Mouse (Mus musculus): ENCODE measurements at regions not wholly inside any gene's neighbourhood (a gene's known extent, or its start where the extent isn't known, plus 50 kb on each side); places are given as distances from the start of the nearest gene placed in this dataset.

DNA sequence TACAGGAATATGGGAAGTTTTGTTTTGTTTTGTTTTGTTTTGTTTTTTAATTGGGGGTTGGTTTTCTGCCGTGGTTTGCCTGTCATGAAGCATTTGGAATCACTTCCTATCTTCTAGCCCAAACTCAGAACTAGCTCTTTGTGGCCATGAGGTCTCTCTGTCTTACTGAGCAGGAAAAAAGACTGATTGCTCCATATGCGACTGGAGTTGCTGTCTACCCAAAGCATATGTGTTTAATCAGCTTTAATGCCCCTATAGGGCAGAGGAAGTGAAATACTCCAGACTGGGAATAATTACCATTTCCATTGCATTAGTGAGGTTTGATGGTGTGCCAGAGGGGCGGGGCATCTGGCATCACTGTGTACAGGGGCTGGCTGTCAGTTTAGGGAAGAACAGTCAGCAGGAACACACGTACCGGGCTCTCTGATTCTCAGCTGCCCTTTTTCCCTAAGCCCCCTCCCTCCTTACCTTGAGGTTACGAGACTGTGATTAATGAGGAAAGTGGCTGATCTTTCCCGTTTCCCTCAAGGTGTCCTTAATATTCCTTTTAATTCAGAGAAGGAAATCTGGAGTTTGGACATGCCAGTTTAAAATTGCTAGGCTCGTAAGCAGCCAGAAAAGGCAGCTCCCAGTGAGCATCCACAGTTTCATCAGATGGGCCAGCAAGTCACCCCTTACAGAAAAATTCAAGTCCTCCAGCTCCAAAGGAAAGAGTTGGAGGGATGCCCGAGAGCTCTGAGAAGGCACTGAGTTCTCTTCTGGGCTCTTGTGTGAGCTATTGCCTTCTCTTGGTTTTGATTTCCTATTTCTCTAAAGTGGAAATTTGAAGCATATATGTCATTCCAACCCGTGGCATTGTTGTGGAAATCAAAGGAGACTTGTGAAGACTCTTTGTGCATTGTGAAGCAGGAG, 2482.1 kb upstream of the 5930422O12Rik start:
- DNase-seq (ENCODE audit: low spot score), result no peak

GRCm38 (mm10) chr8:30952818-30953217, 2475.7 kb upstream of the 5930422O12Rik start:
- DNase-seq (ENCODE audit: low spot score), result no peak

GRCm38 (mm10) chr8:30959436-30960180, 2468.9 kb upstream of the 5930422O12Rik start:
- no peak for DNase-seq (ENCODE audit: low spot score)

DNA sequence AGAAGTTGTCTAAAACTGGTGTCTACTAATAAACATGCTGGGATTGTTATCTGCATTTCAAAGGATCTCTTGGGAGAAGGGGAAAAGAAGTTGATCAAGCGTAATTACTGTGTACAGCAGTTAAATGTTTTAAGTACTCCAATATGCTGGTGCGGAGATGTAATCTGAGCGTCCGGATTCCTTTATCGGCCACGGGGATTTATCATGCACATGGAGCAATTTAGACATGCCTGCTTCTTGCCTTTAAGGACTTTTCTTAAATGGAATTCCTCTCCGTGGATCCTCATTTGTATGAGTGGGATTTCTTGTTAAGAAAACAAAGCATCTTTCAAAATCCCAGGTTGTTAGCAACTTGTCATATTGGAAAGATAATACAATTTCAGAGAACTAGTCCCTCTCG, 2468.0 kb upstream of the 5930422O12Rik start:
- DNase-seq (ENCODE audit: low spot score), result no peak

DNA sequence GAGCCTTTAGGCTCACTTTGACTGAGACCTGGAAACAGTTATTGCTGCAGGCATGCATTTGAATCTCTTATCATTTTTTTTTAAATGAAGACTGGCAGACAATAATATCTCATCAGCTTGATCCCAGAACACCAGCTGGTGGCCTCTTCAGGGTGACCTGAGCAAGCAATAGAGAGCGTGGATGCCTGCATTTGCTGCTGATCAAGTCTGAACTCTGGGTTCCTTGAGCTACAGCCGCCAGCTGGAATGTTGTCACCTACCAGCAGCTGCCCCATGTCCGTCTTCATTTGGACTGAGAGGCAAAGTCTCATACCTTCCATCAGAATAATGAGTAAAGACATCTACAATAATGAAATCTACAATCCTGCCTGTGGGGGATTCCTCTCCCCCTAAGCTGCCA, 2466.3 kb upstream of the 5930422O12Rik start:
- no peak for DNase-seq (ENCODE audit: low spot score)

DNA sequence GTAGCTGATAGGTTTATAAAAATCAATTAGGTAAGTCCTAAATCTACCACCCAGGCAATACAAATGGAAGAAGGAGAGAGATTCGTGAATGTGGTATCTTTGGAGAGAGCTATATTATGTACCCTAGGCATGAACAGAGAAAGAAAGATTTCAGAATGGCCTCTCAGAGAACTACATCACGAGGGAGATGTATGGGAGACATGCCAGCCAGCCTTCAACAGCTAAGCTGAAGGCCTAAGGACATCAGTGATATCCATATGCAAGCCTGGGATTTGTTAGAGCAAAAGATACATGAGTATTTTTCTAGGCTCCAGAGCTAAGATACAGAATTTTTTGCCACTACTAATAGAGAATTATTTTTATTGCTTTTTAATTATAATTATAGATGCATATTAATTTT, 2445.7 kb upstream of the 5930422O12Rik start:
- no peak for DNase-seq (ENCODE audit: low spot score)

GRCm38 (mm10) chr8:30988051-30988450, 2440.5 kb upstream of the 5930422O12Rik start:
- no peak for DNase-seq (ENCODE audit: low spot score)

GRCm38 (mm10) chr8:30998657-30999056, 2429.9 kb upstream of the 5930422O12Rik start:
- DNase-seq (ENCODE audit: low spot score), result no peak

- no peak for DNase-seq (ENCODE audit: low spot score)
Measured at GRCm38 (mm10) chr8:31000120-31000519, 2428.4 kb upstream of the 5930422O12Rik start.

DNA sequence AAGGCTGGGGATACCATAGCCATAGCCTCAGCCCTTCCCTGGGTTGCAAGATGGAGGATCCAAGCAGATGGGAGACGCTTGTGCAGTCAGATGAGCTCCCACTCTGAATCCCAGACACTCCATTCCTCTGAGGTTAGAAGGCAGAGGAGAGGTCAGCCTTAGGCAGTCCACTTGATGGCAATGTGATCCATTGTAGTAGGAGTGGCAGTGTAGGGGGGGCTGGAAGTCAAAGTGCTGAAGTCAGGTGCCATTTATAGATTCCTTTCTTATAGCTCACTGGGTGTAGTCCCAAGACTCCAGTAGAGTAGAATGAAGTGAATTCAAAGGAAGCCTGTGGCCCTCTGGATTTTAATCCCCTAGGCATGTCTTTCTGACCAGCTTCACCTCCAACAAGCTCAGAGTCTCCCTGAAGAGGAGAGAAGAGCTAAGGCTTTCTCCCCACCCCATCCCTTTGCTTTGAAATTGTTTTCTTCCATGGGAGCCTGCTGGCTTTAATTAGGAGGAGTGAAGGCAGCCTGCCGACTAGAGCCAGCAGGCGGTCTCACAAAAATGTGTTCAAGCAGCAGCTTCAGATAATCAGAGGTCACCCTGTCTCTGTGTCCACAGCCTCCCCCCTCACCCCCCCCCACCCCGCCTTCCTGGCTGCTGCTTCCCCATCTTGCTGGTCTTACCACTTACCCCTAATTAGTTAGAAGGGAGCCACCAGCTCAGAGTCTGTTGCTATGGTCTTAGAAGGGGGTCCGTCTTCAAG, 2426.4 kb upstream of the 5930422O12Rik start:
- DNase-seq (ENCODE audit: low spot score), result no peak

DNA sequence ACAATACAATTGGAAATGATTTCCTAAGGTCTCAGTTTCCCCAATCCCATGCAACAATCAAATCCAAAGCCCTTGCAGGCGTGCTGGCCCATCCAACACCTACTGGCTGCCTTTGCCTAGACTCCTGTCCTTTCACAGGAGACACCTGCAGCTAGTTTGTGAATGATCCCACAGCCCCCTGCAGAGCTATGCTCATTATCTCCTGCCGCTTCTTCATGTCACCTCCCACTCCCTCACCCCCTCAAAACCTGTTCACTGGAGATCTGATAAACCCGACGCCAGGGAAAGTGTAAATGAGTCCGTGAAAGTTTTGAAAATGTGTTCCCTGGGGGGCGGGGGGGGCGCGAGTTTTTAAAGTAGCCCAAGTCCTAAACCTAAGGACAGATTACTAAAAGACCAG, 2420.2 kb upstream of the 5930422O12Rik start:
- DNase-seq (ENCODE audit: low spot score), result no peak

GRCm38 (mm10) chr8:31012068-31012467, 2416.4 kb upstream of the 5930422O12Rik start:
- no peak for DNase-seq (ENCODE audit: low spot score)

DNA sequence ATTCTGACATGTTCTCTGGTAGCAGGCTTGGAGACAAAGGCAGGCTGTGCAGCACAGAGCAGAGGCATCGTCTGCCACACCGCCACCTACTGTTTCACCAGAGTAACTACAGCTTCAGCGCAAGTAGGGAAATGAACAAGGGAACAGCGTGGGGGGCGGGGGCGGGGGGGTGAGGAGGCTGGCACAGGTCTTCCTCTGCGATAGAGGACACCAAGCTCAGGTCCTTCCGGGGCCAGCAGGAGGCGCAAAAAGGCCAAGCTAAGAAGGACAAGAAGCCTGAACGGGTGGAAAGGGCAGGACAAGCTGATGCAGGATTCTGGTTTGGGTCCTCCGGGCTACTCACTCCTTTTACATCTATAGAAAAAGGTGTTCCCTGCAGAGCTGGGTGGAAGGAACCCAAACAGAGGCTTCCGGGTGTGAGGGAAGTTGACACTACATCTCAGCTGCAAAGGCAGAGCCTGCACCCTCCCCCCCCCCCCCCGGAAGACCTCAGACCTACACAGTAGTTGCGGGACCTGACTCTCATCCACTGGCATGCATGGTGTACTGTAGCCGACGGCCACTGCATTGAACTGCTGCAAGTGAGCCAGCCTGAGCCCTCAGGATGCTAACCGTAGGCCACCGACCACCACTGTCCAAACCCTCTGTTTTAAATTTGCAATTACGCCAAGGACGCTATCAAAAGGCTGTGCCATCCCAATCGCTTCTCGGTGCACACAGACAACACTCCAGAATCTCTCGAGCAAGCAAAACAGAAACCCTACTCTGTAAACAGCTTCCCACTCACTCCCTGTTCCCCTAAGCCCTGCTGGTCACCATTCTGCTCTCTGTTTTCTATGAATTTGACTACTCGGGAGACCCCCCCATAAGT, 2396.6 kb upstream of the 5930422O12Rik start:
- peak; percentile 51 for DNase-seq (ENCODE audit: low spot score)

DNA sequence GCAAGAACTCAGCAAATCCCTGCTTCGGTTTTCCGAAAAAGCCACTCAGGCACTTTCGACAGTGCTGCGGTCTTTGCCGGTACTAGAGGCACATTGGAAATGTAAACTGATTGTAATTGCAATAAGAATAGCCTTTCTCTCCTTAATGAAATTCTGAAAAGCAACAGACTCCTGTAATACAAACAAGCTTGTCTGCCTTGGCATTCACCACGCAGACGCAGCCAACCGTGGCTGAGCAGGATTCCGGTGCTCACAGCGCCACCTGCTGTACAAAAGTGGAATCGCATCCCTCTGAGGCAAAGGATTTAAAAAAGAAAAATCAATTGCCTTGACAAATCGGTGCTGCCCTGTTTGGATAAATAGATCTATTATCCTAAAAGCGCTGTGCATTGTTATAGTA, 2395.2 kb upstream of the 5930422O12Rik start:
- peak; percentile 88 for DNase-seq (ENCODE audit: low spot score)

DNA sequence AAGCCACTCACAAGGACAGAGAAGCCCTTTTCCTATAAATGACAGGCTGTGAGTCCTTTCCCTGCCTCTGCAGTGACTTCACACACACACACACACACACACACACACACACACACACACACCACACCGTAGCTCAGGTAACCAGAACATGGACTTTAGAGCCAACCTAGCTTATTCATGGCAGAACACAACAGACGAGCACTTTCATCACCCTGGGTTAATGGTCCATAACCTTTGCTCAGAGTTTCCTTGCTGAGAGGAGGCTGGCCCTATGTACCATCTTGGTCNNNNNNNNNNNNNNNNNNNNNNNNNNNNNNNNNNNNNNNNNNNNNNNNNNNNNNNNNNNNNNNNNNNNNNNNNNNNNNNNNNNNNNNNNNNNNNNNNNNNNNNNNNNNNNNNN, 2391.6 kb upstream of the 5930422O12Rik start:
- no peak for DNase-seq (ENCODE audit: low spot score)
